9 mouse cellular contexts compared by ENCODE assay signal in genomic region chr1:14506201-14506830, GRCm38 (mm10).
DNase-seq lines count a peak whose midpoint lies in the region; TF ChIP-seq lines count a peak whose summit lies in the region.
"Had no signal": no experiment of that assay in that cellular context is flagged by ENCODE, and none has a peak within 500 bp of the region (broad histone marks: within the 10 kb centered on the region; RNA-seq: fewer than 3 reads in every experiment).

No protein-coding gene starts in this region.

- H3K4me3 ChIP-seq in lung, adult 2 months (replicated peaks; ENCODE audit: extremely low read depth, low read depth, low read length), result no peak overlapping the region
- peak overlapping the region; percentile 58 for H3K4me3 ChIP-seq in midbrain, embryonic 10.5 days

- 4% methylated on average over 34 of the region's 34 CpGs for WGBS in lung, adult 2 months
- WGBS in midbrain, embryonic 10.5 days, result under 1% methylated on average over 34 of the region's 34 CpGs

- no peak for TF ChIP-seq POLR2A in lung, adult 2 months (IDR thresholded peaks at IDR 0.05; ENCODE audit: borderline replicate concordance, extremely low read depth, low read depth, low read length)
- no peak for TF ChIP-seq POLR2A in brain, embryonic 14.5 days (IDR thresholded peaks at IDR 0.05; ENCODE audit: borderline replicate concordance, extremely low read depth, insufficient read depth, insufficient read length, poor library complexity, severe bottlenecking)

- peaks cover 3% of the 10 kb centered on the region; the same call in 1 of the 2 replicates for H3K4me1 ChIP-seq in lung, adult 2 months (ENCODE audit: control insufficient read depth, insufficient read depth, low read length)
- peaks cover 67% of the 10 kb centered on the region for H3K4me1 ChIP-seq in midbrain, embryonic 10.5 days

- H3K36me3 ChIP-seq in midbrain, embryonic 10.5 days, result no peaks in the 10 kb centered on the region

- DNase-seq in lung, adult 2 months, result peak; percentile 12
- DNase-seq in lung, postnatal 25 days (ENCODE audit: low spot score), result no peak
- peak; percentile 80 for DNase-seq in brain, embryonic 14.5 days (ENCODE audit: low read depth)
- peak; percentile 20 for DNase-seq in gastrocnemius, postnatal 25 days
- peak; percentile 42 for DNase-seq in kidney, postnatal 10 days
- peak; percentile 83 for DNase-seq in midbrain, embryonic 10.5 days (ENCODE audit: low spot score)
- no peak for DNase-seq in adipocyte (ENCODE audit: low spot score)
- DNase-seq in c-Kit-positive CD71-positive TER-119-positive erythroid progenitor cells, embryonic 14.5 days (ENCODE audit: low spot score), result no peak

- TF ChIP-seq CTCF in lung, adult 2 months (IDR thresholded peaks at IDR 0.05; ENCODE audit: insufficient read depth, low read length), result no peak
- TF ChIP-seq CTCF in brain, embryonic 14.5 days (IDR thresholded peaks at IDR 0.05; ENCODE audit: borderline replicate concordance, extremely low read depth, insufficient read depth, insufficient read length), result no peak

- peak overlapping the region; percentile 74 for H3K27ac ChIP-seq in midbrain, embryonic 10.5 days (replicated peaks)
- H3K27ac ChIP-seq: macrophage had no signal

- peaks cover 99% of the 10 kb centered on the region for H3K27me3 ChIP-seq in midbrain, embryonic 10.5 days (ENCODE audit: low read depth, poor library complexity, severe bottlenecking)

- no peaks in the 10 kb centered on the region for H3K9me3 ChIP-seq in midbrain, embryonic 10.5 days (replicated peaks)

Comparison
In these comparisons a context has a peak if more than half of its experiments do, and no peak if none do; other contexts are left out.
1. DNase-seq: peak in lung, adult 2 months (single experiment), brain, embryonic 14.5 days (single experiment), gastrocnemius, postnatal 25 days (single experiment), kidney, postnatal 10 days (single experiment) and midbrain, embryonic 10.5 days (single experiment); none in lung, postnatal 25 days (single experiment), adipocyte (single experiment) and c-Kit-positive CD71-positive TER-119-positive erythroid progenitor cells, embryonic 14.5 days (single experiment).